Mouse (Mus musculus): ENCODE measurements around the gene Phlpp1. TPM values are rescaled to one million over a fixed set of nuclear protein-coding genes. Genes with fewer than 3 reads are reported as not detected.

The Phlpp1 gene
- polyA plus RNA-seq, 1 experiment from 2014 or later: 7.1 TPM

DNA sequence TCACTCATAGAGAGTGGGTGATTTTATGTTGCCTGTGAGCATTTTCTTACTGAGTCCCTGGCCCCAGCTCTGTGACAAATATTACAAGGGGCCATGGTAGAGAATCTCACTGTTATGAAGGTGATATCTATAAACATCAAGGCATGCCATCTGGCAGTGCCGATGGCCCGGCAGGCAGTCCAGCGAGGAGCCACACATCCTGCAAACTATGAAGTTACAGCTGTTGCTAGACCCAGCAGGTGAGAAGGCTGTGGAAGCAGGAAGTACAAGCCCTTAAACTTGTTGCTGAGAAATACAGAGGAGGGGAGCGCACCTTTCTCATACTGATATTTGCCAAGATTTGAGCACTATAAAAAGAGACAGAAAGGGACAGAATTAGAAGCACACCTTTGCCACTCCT lies 257.0 kb downstream of the Phlpp1 start:
- H3K4me2 ChIP-seq (ENCODE audit: low read length): no peak overlapping the region
- H3K27ac ChIP-seq (ENCODE audit: low read length): no peak overlapping the region
- H3K4me1 ChIP-seq (ENCODE audit: control insufficient read depth, insufficient read depth, low read length): no peaks in the 10 kb centered on the region
- no peak overlapping the region for H3K4me3 ChIP-seq (ENCODE audit: low read depth, low read length)
- no peaks in the 10 kb centered on the region for H3K27me3 ChIP-seq (ENCODE audit: control insufficient read depth, insufficient read depth, low read depth, low read length)
- ATAC-seq: 0 out of 2 replicates have a peak, but pooled peaks have one; percentile 22
- H3K36me3 ChIP-seq (ENCODE audit: control insufficient read depth, insufficient read depth, low read length): no peaks in the 10 kb centered on the region
- H3K9ac ChIP-seq (ENCODE audit: low read depth, low read length): no peak overlapping the region
- 69% methylated on average over 4 of the region's 4 CpGs for WGBS
- no peaks in the 10 kb centered on the region for H3K9me3 ChIP-seq (replicated peaks; ENCODE audit: control insufficient read depth, low read length, poor library complexity, severe bottlenecking)

DNA sequence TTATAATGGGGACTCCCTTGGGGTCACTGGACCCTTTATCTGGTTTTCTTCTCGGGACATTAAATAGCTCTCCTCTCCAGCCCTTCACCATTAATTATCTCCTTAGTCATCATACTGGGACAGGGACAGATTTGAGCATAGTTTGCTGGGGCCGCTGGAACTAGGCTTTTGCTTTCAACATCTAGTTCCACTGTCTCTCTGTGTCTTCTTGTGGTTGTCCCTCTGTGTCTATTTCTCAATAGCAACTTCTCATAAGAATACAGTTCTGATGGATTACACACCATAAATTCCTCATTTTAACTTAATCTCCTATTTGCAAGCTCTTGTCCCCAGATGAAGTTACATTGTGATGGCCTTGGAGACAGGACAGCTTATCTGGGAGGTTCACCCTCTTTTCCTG lies 262.0 kb downstream of the Phlpp1 start:
- no peaks in the 10 kb centered on the region for H3K9me3 ChIP-seq (replicated peaks; ENCODE audit: control insufficient read depth, low read length, poor library complexity, severe bottlenecking)
- H3K36me3 ChIP-seq (ENCODE audit: control insufficient read depth, insufficient read depth, low read length): no peaks in the 10 kb centered on the region
- no peak overlapping the region for H3K4me2 ChIP-seq (ENCODE audit: low read length)
- H3K27me3 ChIP-seq (ENCODE audit: control insufficient read depth, insufficient read depth, low read depth, low read length): no peaks in the 10 kb centered on the region
- WGBS: 40% methylated on average over 2 of the region's 2 CpGs
- no peak overlapping the region for H3K4me3 ChIP-seq (ENCODE audit: low read depth, low read length)
- H3K4me1 ChIP-seq (ENCODE audit: control insufficient read depth, insufficient read depth, low read length): no peaks in the 10 kb centered on the region
- no peak overlapping the region for H3K9ac ChIP-seq (ENCODE audit: low read depth, low read length)
- ATAC-seq: no peak
- H3K27ac ChIP-seq (ENCODE audit: low read length): no peak overlapping the region

Other genes starting within 250 kb of the Phlpp1 start
- 2.7 and 3.4 TPM in 2 replicates for gene Zcchc2, start 181.3 kb upstream of the Phlpp1 start, polyA plus RNA-seq (2015; fragmentation: Nextera tagmentation; extraction: Ambion mirVana)

Data from midbrain, embryonic 16.5 days (tissue).